Mouse (Mus musculus) heart, postnatal 0 days (tissue): ENCODE measurements at regions not wholly inside any gene's neighbourhood (a gene's known extent, or its start where the extent isn't known, plus 50 kb on each side); places are given as distances from the start of the nearest gene placed in this dataset.

Experiments used
- CTCF ChIP-seq: IDR thresholded peaks from 2 replicates; pipeline ENCODE4 v1.5.1; 2016; ENCODE audit warnings: antibody characterized with exemption, control low read depth, low read depth
- EP300 ChIP-seq: IDR thresholded peaks from 2 replicates; pipeline ENCODE4 v1.6.1; 2016; ENCODE audit warnings: antibody characterized with exemption, low read depth

DNA sequence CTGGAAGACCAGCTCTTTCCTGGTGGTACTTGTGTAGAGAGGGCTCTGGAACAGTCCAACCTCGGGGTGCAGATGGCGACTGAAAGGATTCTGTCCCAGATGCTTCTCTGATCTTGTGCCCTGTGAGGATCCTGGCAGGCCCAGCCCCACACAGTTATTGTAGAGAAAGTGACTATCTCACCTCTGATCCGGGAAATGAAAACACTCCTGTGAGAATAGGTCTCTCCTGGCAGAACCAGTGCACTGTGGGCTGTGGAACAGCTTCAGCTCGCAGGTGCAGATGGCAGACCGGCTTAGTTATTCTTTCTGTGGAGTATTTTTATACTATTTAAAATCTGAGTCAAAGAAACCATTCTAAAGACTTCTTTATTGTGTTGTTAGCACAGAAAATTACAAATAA is 742.1 kb upstream of the Marcks start:
- TF ChIP-seq CTCF: no peak
- TF ChIP-seq EP300: no peak
